ENCODE assay signal across 10 mouse cellular contexts in genomic region chr4:45436383-45436913, GRCm38 (mm10). TPM values are rescaled to one million over a fixed set of nuclear protein-coding genes. Genes with fewer than 3 reads are reported as not detected.
DNase-seq lines count a peak whose midpoint lies in the region; ATAC-seq lines count a peak whose summit lies in the region.
"Had no signal": no experiment of that assay in that cellular context is flagged by ENCODE, and none has a peak within 500 bp of the region (broad histone marks: within the 10 kb centered on the region; RNA-seq: fewer than 3 reads in every experiment).

No protein-coding gene starts in this region.

- no peak overlapping the region for H3K4me2 ChIP-seq in kidney, embryonic 16.5 days (replicated peaks; ENCODE audit: low read depth, low read length)
- no peak overlapping the region for H3K4me2 ChIP-seq in forebrain, embryonic 15.5 days (replicated peaks)
- no peak overlapping the region for H3K4me2 ChIP-seq in intestine, embryonic 15.5 days (replicated peaks)
- no peak overlapping the region for H3K4me2 ChIP-seq in neural tube, embryonic 15.5 days

- peak; percentile 47 for ATAC-seq in kidney, embryonic 16.5 days (ENCODE audit: low FRiP score, low TSS enrichment)
- no peak for ATAC-seq in forebrain, embryonic 15.5 days (replicated peaks)
- ATAC-seq in intestine, embryonic 15.5 days = peak; percentile 29
- no peak for ATAC-seq in neural tube, embryonic 15.5 days (ENCODE audit: low FRiP score)

- peaks cover 60% of the 10 kb centered on the region for H3K4me1 ChIP-seq in kidney, embryonic 16.5 days (ENCODE audit: insufficient read depth, low read length)
- H3K4me1 ChIP-seq in forebrain, embryonic 15.5 days = peaks cover 55% of the 10 kb centered on the region
- H3K4me1 ChIP-seq in intestine, embryonic 15.5 days (replicated peaks) = peaks cover 46% of the 10 kb centered on the region
- peaks cover 53% of the 10 kb centered on the region for H3K4me1 ChIP-seq in neural tube, embryonic 15.5 days

- intact Hi-C loops in left cerebral cortex, postnatal 36 days (cut with DNase I) = no loop called here

- peak overlapping the region; percentile 47; the same call in 1 of the 2 replicates for H3K27ac ChIP-seq in kidney, embryonic 16.5 days (ENCODE audit: low read length)
- peak overlapping the region; percentile 45; the same call in 1 of the 2 replicates for H3K27ac ChIP-seq in forebrain, embryonic 15.5 days (replicated peaks)
- H3K27ac ChIP-seq in intestine, embryonic 15.5 days = 0 out of 2 replicates have a peak overlapping the region, but pooled peaks have one; percentile 30
- H3K27ac ChIP-seq in neural tube, embryonic 15.5 days (replicated peaks) = peak overlapping the region; percentile 61

- H3K36me3 ChIP-seq in kidney, embryonic 16.5 days (ENCODE audit: insufficient read depth, low read length) = 0 out of 2 replicates have a peak, but pooled peaks cover 3% of the 10 kb centered on the region
- H3K36me3 ChIP-seq in forebrain, embryonic 15.5 days = 0 out of 2 replicates have a peak, but pooled peaks cover 8% of the 10 kb centered on the region
- H3K36me3 ChIP-seq in intestine, embryonic 15.5 days = peaks cover 8% of the 10 kb centered on the region; the same call in 1 of the 2 replicates
- no peaks in the 10 kb centered on the region for H3K36me3 ChIP-seq in neural tube, embryonic 15.5 days
- H3K36me3 ChIP-seq: G1E had no signal

- H3K27me3 ChIP-seq in kidney, embryonic 16.5 days (ENCODE audit: insufficient read depth, low read length) = no peaks in the 10 kb centered on the region
- no peaks in the 10 kb centered on the region for H3K27me3 ChIP-seq in forebrain, embryonic 15.5 days
- H3K27me3 ChIP-seq in intestine, embryonic 15.5 days (replicated peaks) = no peaks in the 10 kb centered on the region
- H3K27me3 ChIP-seq in neural tube, embryonic 15.5 days (replicated peaks) = no peaks in the 10 kb centered on the region

- 28% methylated on average over 7 of the region's 7 CpGs for WGBS in kidney, embryonic 16.5 days
- 70% methylated on average over 7 of the region's 7 CpGs for WGBS in forebrain, embryonic 15.5 days
- 50% methylated on average over 7 of the region's 7 CpGs for WGBS in intestine, embryonic 15.5 days
- WGBS in neural tube, embryonic 15.5 days = 61% methylated on average over 7 of the region's 7 CpGs

- H3K9me3 ChIP-seq in kidney, embryonic 16.5 days (ENCODE audit: low read length) = no peaks in the 10 kb centered on the region
- H3K9me3 ChIP-seq in forebrain, embryonic 15.5 days = no peaks in the 10 kb centered on the region
- no peaks in the 10 kb centered on the region for H3K9me3 ChIP-seq in intestine, embryonic 15.5 days
- H3K9me3 ChIP-seq in neural tube, embryonic 15.5 days (replicated peaks) = no peaks in the 10 kb centered on the region
- H3K9me3 ChIP-seq: G1E had no signal

- no peak for DNase-seq in kidney, postnatal 14 days
- no peak for DNase-seq in left cerebral cortex, postnatal 36 days (ENCODE audit: low spot score in 2 of 2)
- no peak for DNase-seq in urinary bladder, postnatal 14 days (ENCODE audit: low spot score)
- DNase-seq: adrenal gland, postnatal 10 days; cerebellum, adult 9-10 months had no signal

- no peak overlapping the region for H3K4me3 ChIP-seq in kidney, embryonic 16.5 days (ENCODE audit: low read length)
- no peak overlapping the region for H3K4me3 ChIP-seq in forebrain, embryonic 15.5 days
- no peak overlapping the region for H3K4me3 ChIP-seq in intestine, embryonic 15.5 days (replicated peaks)
- no peak overlapping the region for H3K4me3 ChIP-seq in neural tube, embryonic 15.5 days (replicated peaks)

- H3K9ac ChIP-seq in kidney, embryonic 16.5 days (replicated peaks; ENCODE audit: low read length) = 0 out of 2 replicates have a peak overlapping the region, but pooled peaks have one; percentile 7
- H3K9ac ChIP-seq in forebrain, embryonic 15.5 days (replicated peaks) = no peak overlapping the region
- no peak overlapping the region for H3K9ac ChIP-seq in intestine, embryonic 15.5 days
- no peak overlapping the region for H3K9ac ChIP-seq in neural tube, embryonic 15.5 days (replicated peaks)

RNA-seq across cellular contexts. Expression of gene Slc25a51, which starts 27.9 kb away (rescaled TPM):
- polyA plus RNA-seq in kidney, embryonic 16.5 days (2015; fragmentation: Nextera tagmentation; extraction: Ambion mirVana) = 70.6 and 81.9 TPM in 2 replicates
- polyA plus RNA-seq in forebrain, embryonic 15.5 days (2015; fragmentation: Nextera tagmentation; extraction: Ambion mirVana) = 86.1 and 87.3 TPM in 2 replicates
- polyA plus RNA-seq in intestine, embryonic 15.5 days (2015; fragmentation: Nextera tagmentation; extraction: Ambion mirVana) = 53.1 and 54.2 TPM in 2 replicates
- polyA plus RNA-seq in neural tube, embryonic 15.5 days (2015; fragmentation: Nextera tagmentation; extraction: Ambion mirVana) = 68.1 and 69.1 TPM in 2 replicates
- total RNA-seq in left cerebral cortex, postnatal 36 days (2021) = 100 to 1,000 TPM; 117 to 118 TPM

Comparison
In these comparisons a context has a peak if more than half of its experiments do, and no peak if none do; other contexts are left out.
1. ATAC-seq: peak in kidney, embryonic 16.5 days (single experiment) and intestine, embryonic 15.5 days (single experiment); none in forebrain, embryonic 15.5 days (single experiment) and neural tube, embryonic 15.5 days (single experiment).
2. Peak in every context shown above with its lines, with median percentiles within 50 percentile points of each other: H3K27ac ChIP-seq.